Mouse (Mus musculus): ENCODE results near the gene Pik3r1.

DNA sequence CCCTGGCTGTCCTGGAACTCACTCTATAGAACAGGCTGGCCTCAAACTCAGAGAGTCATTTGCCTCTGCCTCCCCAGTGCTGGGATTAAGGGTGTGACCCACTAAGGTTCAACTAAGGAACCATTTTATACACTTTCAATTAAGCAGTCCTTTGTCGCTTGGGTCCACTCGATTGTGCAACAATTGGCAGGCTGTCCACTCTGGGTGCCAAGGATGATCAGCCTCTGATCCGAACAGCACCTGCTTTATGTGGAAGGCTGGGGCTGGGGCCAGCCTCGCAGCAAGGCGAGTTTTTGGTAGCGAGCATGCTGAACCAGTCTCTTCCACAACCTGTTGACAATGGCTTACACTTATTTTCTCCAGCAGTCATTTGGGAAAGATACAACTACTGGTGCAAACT lies 29.2 kb downstream of the Pik3r1 start:
- TF ChIP-seq POLR2A (IDR thresholded peaks at IDR 0.05; ENCODE audit: low read depth, low read length) (no peak), CTCF (IDR thresholded peaks at IDR 0.05; ENCODE audit: extremely low read depth, insufficient read length, insufficient replicate concordance, low read depth, low read length) (no peak)

Data from small intestine, adult 2 months (tissue).